ENCODE assay signal across 7 mouse cellular contexts in the genomic region with DNA sequence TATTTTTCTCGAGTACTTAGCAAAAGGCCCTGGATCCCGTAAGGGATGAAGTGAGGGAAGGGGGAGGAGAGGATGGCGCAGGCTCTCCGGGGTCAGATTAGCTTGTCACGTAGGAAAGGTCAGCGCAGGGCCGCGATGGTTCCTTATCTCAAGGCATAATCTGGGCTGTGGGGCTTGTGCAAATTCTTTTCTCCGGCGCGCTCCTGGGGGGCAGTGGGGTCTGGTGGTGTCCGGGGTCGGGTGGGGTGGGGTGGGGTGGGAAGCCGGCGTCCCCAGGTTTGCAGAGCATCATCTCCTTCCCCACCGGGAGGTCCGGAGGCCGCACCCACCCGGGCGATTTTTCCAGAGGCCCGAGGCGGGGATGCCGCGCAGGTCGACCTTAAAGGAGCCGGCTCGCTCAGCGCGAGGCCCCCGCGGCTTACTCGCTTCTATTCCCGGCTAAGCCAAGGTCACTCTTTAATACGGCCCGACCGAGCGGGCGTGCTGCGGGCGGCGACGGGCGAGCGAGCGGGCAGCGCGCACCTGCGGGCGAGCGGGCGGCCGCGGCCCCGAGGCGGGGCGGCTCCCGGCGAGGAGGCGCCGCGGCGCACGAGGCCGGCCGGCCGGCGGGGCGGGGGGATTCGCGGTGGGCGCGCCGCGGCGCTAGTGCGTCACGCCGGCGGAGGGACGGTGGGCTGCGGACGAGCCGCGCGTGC. TPM values are rescaled to one million over a fixed set of nuclear protein-coding genes. Genes with fewer than 3 reads are reported as not detected.
DNase-seq lines count a peak whose midpoint lies in the region; ATAC-seq lines count a peak whose summit lies in the region.

No protein-coding gene starts in this region.

- H3K4me1 ChIP-seq in heart, embryonic 15.5 days (replicated peaks) = 0 out of 2 replicates have a peak, but pooled peaks cover 5% of the 10 kb centered on the region
- peaks cover 3% of the 10 kb centered on the region; the same call in 1 of the 2 replicates for H3K4me1 ChIP-seq in limb, embryonic 12.5 days (replicated peaks)

- peak overlapping the region; percentile 96 for H3K4me2 ChIP-seq in heart, embryonic 15.5 days
- H3K4me2 ChIP-seq in limb, embryonic 12.5 days = peak overlapping the region; percentile 88

- H3K9me3 ChIP-seq in heart, embryonic 15.5 days (replicated peaks) = no peaks in the 10 kb centered on the region
- no peaks in the 10 kb centered on the region for H3K9me3 ChIP-seq in limb, embryonic 12.5 days

- peak overlapping the region; percentile 46; the same call in 1 of the 2 replicates for H3K27ac ChIP-seq in heart, embryonic 15.5 days
- no peak overlapping the region for H3K27ac ChIP-seq in limb, embryonic 12.5 days

- peak; percentile 26 for DNase-seq in thymus, postnatal 4 days
- DNase-seq in thymus, postnatal 0 days (ENCODE audit: low spot score) = no peak
- DNase-seq in cerebellum, postnatal 4 days (ENCODE audit: low spot score in 2 of 2) = peak; percentile 24 to 35
- DNase-seq in retina, adult 2 months (ENCODE audit: low read depth, low spot score) = peak; percentile 80
- DNase-seq in spleen, postnatal 14 days (ENCODE audit: low spot score in 2 of 2) = no peak

- H3K4me3 ChIP-seq in heart, embryonic 15.5 days = peak overlapping the region; percentile 88
- peak overlapping the region; percentile 81 for H3K4me3 ChIP-seq in limb, embryonic 12.5 days (replicated peaks)

- under 1% methylated on average over 74 of the region's 85 CpGs for WGBS in heart, embryonic 15.5 days
- under 1% methylated on average over 83 of the region's 85 CpGs for WGBS in limb, embryonic 12.5 days

- H3K9ac ChIP-seq in heart, embryonic 15.5 days = peak overlapping the region; percentile 74
- peak overlapping the region; percentile 78 for H3K9ac ChIP-seq in limb, embryonic 12.5 days (replicated peaks)

- H3K27me3 ChIP-seq in heart, embryonic 15.5 days = peaks cover 16% of the 10 kb centered on the region
- H3K27me3 ChIP-seq in limb, embryonic 12.5 days = peaks cover 21% of the 10 kb centered on the region

- H3K36me3 ChIP-seq in heart, embryonic 15.5 days = no peaks in the 10 kb centered on the region
- H3K36me3 ChIP-seq in limb, embryonic 12.5 days = no peaks in the 10 kb centered on the region

- peak; percentile 58 for ATAC-seq in heart, embryonic 15.5 days (replicated peaks; ENCODE audit: insufficient number of reproducible peaks, insufficient read depth, low FRiP score, low read depth)
- peak; percentile 58 for ATAC-seq in limb, embryonic 12.5 days (ENCODE audit: insufficient number of reproducible peaks, insufficient read depth, low FRiP score, low TSS enrichment, low read depth)

RNA-seq across cellular contexts. Expression of a gene that starts 4.0 kb away (rescaled TPM):
- 0.41 and 0.52 TPM in 2 replicates for polyA plus RNA-seq in thymus, postnatal 0 days (2015; fragmentation: Nextera tagmentation; extraction: Ambion mirVana)
- 3.2 and 3.4 TPM in 2 replicates for polyA plus RNA-seq in heart, embryonic 15.5 days (2015; fragmentation: Nextera tagmentation; extraction: Ambion mirVana)
- polyA plus RNA-seq in limb, embryonic 12.5 days (2016; fragmentation: Nextera tagmentation; extraction: Ambion mirVana) = 7.2 and 7.8 TPM in 2 replicates

RNA-seq across cellular contexts. Expression of a gene that starts 28.0 kb away (rescaled TPM):
- polyA plus RNA-seq in thymus, postnatal 0 days (2015; fragmentation: Nextera tagmentation; extraction: Ambion mirVana) = 1.0 and 1.8 TPM in 2 replicates
- 1.9 and 2.2 TPM in 2 replicates for polyA plus RNA-seq in heart, embryonic 15.5 days (2015; fragmentation: Nextera tagmentation; extraction: Ambion mirVana)
- 1.3 and 1.8 TPM in 2 replicates for polyA plus RNA-seq in limb, embryonic 12.5 days (2016; fragmentation: Nextera tagmentation; extraction: Ambion mirVana)

RNA-seq across cellular contexts. Expression of a gene that starts 36.9 kb away (rescaled TPM):
- 0.40 and 0.44 TPM in 2 replicates for polyA plus RNA-seq in thymus, postnatal 0 days (2015; fragmentation: Nextera tagmentation; extraction: Ambion mirVana)
- not detected in 2 replicates for polyA plus RNA-seq in heart, embryonic 15.5 days (2015; fragmentation: Nextera tagmentation; extraction: Ambion mirVana)
- not detected in 2 replicates for polyA plus RNA-seq in limb, embryonic 12.5 days (2016; fragmentation: Nextera tagmentation; extraction: Ambion mirVana)

Comparison
In these comparisons a context has a peak if more than half of its experiments do, and no peak if none do; other contexts are left out.
1. DNase-seq: peak in thymus, postnatal 4 days (single experiment), cerebellum, postnatal 4 days (2 of 2) and retina, adult 2 months (single experiment); none in thymus, postnatal 0 days (single experiment) and spleen, postnatal 14 days (0 of 2).